Mouse (Mus musculus) gonadal fat pad, adult 2 months (tissue): Measurements from ENCODE around the gene C4bp. TPM values are rescaled to one million over a fixed set of nuclear protein-coding genes. Genes with fewer than 3 reads are reported as not detected.

ENCODE experiments used
- polyA plus RNA-seq: library from polyadenylated mRNA; depleted of rRNA; stranded (reverse); fragments of >200 nt; gene quantifications from 2 replicates; pipeline ENCODE4 v1.2.3, GENCODE M21; 2012; rRNA removed

Gene C4bp
- polyA plus RNA-seq, 1 experiment = 337 TPM

Other genes starting within 250 kb of the C4bp start
- 0.18 and 0.84 TPM in 2 replicates for gene Cd55b, start 238.6 kb downstream of the C4bp start, polyA plus RNA-seq
- 6.9 and 12.8 TPM in 2 replicates for gene Cd55, start 198.9 kb downstream of the C4bp start, polyA plus RNA-seq
- gene Zp3r, start 32.0 kb downstream of the C4bp start, polyA plus RNA-seq = 0.19 and 0.29 TPM in 2 replicates
- 0.08 and 0.18 TPM in 2 replicates for gene Gm29427, start 54.2 kb upstream of the C4bp start, polyA plus RNA-seq
- 1.6 and 1.8 TPM in 2 replicates for gene Yod1, start 55.7 kb upstream of the C4bp start, polyA plus RNA-seq
- 16.2 and 20.6 TPM in 2 replicates for gene Pfkfb2, start 67.6 kb upstream of the C4bp start, polyA plus RNA-seq
- gene AA986860, start 70.3 kb upstream of the C4bp start, polyA plus RNA-seq = 1.4 and 1.9 TPM in 2 replicates
- 0.81 and 1.1 TPM in 2 replicates for gene Fcamr, start 139.3 kb upstream of the C4bp start, polyA plus RNA-seq
- gene Pigr, start 165.1 kb upstream of the C4bp start, polyA plus RNA-seq = 0.28 and 0.70 TPM in 2 replicates
- gene Fcmr, start 204.0 kb upstream of the C4bp start, polyA plus RNA-seq = 8.5 and 9.5 TPM in 2 replicates
- gene Il24, start 225.8 kb upstream of the C4bp start, polyA plus RNA-seq = 0.36 and 0.42 TPM in 2 replicates
- gene Il20, start 249.8 kb upstream of the C4bp start, polyA plus RNA-seq = not detected in 2 replicates